Mouse (Mus musculus): Measurements from ENCODE around the gene Rap1gap2.
A peak's percentile ranks its signal among the peaks of the same experiment; 100 is the strongest.

Rap1gap2 gene

GRCm38 (mm10) chr11:74501061-74501460, 109.7 kb downstream of the Rap1gap2 start:
- DNase-seq: no peak

DNA sequence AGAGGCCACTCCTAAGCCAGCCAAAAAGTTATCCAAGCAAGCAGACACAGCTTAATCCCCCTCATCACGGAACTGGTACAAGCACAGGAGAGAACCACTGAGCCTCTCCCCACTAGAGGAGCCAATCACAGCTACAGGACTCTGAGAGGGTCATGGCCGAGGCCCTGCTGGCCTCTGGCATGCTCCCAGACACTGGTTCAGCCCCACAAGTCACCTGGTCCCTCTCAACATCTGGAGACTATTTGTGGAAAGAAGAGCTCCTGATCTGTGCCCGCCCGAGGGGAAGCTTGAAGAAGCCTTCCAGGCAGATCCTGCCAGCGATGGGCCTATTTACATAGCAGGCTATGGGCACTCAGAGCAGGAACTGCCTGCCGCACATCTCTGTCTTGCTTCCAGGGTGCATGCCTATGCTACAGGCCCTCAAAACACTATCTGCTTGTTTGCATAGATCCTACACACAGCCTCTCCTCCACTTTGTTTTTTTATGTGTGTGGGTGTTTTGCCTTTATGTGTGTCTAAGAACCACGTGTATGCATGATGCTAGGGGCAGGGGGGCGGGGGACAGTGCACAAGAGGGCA, 111.1 kb downstream of the Rap1gap2 start:
- DNase-seq: no peak

- no peak for DNase-seq
Measured at GRCm38 (mm10) chr11:74499058-74499457, 111.7 kb downstream of the Rap1gap2 start.

DNA sequence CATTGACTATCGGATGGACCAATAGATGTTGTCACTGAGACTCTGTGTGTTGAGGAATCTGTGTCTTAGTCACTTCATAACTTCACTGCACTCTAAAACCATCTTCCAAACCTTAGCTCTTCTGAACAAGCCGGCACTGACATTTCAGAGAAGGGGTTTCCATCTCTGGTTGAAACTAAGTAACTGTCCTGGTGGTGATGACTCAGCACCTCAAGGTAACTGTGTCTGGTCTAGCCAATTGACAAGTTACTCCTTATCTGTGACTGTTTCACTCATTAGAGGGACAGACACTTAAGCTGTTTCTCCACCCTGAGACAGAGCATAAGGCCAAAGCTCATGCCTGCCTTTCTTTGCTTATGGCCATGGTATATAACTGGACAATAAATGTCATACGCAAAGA, 114.1 kb downstream of the Rap1gap2 start:
- no peak for DNase-seq

DNA sequence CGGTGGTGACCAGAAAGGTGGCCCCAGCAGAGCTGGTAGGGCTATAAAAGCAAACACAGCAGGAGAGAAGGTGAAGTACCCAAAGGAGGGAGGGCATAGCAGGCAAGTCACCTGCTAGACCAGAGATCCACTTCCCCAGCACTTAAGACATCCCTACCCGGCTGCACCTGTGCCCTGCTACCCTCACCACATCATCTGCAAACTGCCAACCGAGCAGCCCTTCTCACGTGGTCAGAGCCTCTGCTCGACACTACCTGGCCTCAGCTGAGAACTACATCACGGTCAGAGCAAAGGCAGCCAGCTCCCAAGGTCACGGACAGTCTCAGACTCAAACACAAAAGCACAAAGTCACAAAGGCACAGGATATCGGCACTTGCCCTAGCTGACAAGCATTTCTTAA, 116.8 kb downstream of the Rap1gap2 start:
- no peak for DNase-seq

DNA sequence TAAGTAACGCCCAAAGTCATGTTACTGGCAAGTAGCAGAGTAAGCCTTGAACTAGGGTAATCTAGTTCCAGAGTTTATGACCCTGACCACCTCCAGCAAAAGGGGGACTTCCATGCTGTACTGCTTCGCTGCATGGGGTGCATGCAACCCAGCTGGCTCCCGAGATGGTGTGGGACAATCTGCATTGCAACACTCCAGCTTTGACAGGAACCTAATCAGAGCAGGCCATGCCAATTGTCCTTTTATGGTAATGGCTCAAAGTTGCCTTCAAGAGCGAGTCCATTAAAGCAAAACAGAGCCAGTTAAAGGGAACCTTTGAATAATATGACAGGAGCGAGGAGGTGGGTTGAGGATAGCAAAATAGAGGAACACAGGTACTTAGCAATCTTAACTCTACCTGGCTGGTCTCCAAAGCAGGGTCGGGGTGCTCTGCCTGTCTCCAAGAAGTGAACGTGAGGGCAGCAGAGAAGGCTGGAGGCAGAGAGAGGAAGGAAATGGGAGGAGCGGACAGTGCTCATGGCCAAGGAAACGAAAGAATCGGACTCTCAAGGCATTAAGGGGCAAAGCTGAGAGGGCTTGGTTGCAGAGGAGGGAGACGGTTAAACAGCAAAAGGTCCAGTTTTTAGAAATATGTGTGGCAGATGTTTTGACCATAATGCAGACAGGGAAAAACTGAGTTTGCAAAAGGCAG, 117.4 kb downstream of the Rap1gap2 start:
- no peak for DNase-seq

GRCm38 (mm10) chr11:74491130-74491529, 119.6 kb downstream of the Rap1gap2 start:
- no peak for DNase-seq

GRCm38 (mm10) chr11:74489239-74489638, 121.5 kb downstream of the Rap1gap2 start:
- no peak for DNase-seq

DNA sequence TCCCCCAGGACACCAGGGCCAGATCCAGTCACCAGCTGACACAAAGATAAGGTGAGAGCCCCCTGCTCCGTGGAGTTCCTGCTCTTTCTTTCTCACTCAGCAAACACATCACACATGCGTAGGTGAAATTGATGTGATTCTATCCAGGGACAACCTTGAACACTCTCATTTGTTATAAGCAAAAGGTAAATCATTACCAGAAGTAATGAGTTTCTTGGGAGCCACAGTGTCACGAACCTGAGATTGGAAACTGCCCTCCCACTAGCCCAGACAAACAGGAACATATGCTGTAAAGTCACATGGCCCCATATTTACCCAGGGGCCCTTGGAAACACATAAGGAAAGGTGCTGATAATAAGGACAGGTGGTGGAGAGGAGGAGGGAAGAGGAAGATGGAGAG, 122.8 kb downstream of the Rap1gap2 start:
- no peak for DNase-seq

DNA sequence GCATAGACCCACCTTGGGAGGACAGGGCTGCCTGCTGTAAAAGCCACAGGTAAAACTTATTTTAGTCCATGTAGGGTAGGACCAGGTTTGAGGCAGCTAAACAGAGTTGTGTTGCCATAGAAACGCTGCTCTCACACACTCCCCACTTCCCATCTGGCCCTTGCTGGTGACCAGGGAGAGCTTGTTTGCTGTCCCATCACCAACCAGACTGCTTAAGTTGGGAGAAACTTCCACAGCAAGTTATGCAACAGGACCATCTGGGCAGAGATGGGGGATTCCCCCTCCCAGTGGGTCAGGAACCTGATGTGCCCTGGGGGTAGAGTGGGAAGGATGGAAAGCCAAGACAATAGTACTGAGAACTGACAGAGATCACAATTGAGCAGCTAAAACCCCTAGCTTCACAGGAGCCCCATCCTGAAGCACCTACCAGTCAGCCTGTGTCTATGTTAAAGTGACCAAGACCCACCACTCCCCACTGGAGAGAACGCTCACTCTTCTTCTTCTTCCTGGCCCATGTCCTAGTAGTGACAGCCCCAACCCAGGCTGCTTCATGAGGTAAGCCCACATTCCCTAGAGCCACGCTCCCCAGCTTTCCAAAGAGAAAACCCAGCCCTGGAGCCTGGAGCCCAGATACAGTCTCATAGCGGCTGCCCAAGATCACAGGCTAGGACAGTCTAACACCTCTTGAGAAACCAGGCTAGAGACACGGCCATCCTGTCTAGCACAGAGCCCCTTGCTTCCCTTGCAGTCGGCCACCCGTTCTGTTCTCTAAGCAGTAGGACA, 125.1 kb downstream of the Rap1gap2 start:
- no peak for DNase-seq

- DNase-seq: no peak
Measured at GRCm38 (mm10) chr11:74483871-74484270, 126.8 kb downstream of the Rap1gap2 start.

GRCm38 (mm10) chr11:74483153-74483817, 127.4 kb downstream of the Rap1gap2 start:
- no peak for DNase-seq

DNA sequence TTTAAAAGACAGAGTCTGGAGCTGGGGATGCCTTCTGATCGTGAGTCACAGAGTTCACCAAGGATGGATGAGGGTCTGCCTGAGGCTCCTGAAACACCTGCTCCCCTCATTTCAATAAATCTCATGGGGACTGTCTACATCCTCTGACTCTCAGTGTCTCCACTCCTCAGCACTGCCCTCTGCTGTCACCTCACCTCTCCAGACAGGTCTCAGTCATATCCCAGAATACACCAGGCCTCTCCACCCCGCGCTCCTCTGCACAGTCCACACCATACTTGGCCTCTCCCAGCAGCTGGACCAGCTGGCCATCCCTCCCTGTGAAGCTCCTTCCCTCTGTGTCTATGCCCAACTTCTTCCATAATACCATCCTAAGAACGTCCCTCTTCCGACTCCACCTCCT, 128.9 kb downstream of the Rap1gap2 start:
- DNase-seq: no peak

DNA sequence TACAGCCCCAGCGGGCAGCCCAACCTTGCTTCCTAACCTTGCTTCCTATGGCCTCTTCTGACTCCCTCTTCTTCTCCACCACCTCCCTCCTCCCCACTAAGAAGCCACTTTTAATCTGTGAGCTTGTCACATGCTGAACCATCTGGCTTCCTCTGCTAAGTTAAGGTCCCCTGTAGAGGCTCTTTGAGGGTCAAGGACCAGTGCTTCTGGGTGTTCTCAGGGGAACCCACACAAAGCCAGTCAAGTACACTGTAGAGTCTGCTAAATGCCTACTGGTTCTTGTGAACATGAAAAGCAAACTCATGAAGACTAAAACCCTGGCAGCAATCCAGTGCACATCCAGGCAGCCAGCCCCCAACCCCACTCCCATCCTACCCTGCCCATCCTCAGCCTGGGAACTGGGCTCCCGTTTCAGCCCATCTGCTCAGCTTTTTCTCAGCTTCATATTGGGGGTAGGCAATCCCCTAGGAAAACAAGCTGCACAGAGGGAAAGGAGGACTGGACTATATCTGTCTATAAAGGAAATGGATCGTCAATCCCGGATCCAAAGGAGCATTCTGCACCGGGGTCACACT, 130.9 kb downstream of the Rap1gap2 start:
- DNase-seq: no peak

GRCm38 (mm10) chr11:74478877-74479276, 131.8 kb downstream of the Rap1gap2 start:
- no peak for DNase-seq

- no peak for DNase-seq
Measured at GRCm38 (mm10) chr11:74472671-74473070, 138.0 kb downstream of the Rap1gap2 start.

DNA sequence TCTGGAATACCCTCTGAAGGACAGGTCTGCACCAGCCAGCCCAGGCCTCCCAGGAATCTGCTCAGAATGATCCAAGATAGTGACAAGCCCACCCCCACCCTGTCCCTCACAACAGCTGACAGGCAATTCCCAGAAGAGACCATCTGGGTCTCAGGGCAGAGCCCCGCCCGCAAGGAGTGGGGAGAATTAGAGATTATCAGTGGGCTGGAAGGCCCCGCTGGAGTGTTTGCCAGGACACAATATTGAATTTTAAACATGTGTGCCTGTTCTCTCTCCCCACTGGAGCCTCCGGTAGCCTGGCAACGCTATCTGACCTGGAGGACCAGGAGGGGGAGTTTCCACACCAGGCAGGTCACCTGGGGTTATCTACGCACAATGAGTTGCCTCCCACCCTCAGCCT, 142.5 kb downstream of the Rap1gap2 start:
- DNase-seq: no peak

- no peak for DNase-seq
Measured at GRCm38 (mm10) chr11:74465712-74466111, 145.0 kb downstream of the Rap1gap2 start.

- DNase-seq: no peak
Measured at GRCm38 (mm10) chr11:74464181-74464977, 146.3 kb downstream of the Rap1gap2 start.

GRCm38 (mm10) chr11:74462651-74463050, 148.1 kb downstream of the Rap1gap2 start:
- DNase-seq: peak; percentile 24 to 26

GRCm38 (mm10) chr11:74459651-74460050, 151.1 kb downstream of the Rap1gap2 start:
- DNase-seq: no peak

DNA sequence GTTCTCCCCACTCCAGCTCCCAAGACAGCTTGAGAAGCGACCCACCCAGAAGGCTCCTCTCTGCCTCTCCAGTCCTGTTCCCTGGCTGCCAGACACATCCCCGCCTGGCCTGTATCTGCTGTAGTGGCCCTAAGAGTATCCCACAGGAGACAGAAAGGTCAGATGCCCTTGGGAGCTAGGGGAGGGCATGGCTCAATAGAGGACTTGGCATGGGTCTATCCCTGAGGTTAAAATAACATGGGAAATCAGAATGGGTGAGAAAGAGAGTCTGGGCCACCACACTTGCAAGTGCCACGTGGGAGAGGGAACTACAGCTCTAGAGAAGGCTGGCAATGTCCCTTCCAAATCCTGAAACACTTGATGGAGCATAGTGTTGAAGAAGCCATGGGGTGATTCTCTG, 152.3 kb downstream of the Rap1gap2 start:
- DNase-seq: no peak

Measured in cerebellum, postnatal 36 days (tissue).